Mouse (Mus musculus): Measurements from ENCODE around the gene Rps7.
A peak's percentile ranks its signal among the peaks of the same experiment; 100 is the strongest.

The Rps7 gene

GRCm38 (mm10) chr12:28635535-28636476 is at the start of gene Rps7:
TSS of gene Rps7 (minus strand) at chr12:28635953.
- DNase-seq (ENCODE audit: low spot score) = peak; percentile 86

DNA sequence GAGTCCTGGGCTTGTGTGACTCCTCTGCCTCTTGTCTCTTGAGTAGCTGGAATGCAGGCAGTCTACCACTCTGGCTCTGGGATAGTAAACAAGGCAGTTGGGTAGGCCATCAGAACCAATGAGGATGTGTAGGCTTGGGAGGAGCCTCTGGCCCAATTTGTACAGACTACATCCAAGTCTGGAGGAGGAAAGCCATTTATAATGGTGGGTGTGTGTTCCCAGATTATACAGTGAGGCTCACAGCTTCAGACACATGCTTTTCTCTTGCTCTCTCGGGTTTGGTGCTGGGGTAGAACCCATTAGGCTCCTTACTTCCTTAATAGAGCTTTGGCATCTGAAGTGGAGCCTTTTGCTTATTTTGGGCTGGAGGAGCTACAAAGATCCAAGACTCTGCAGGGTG is 48.9 kb upstream of the Rps7 start:
- no peak for DNase-seq (ENCODE audit: low spot score)

- DNase-seq (ENCODE audit: low spot score) = no peak
These were observed 40.1 kb upstream of the Rps7 start for GRCm38 (mm10) chr12:28675925-28676209.

DNA sequence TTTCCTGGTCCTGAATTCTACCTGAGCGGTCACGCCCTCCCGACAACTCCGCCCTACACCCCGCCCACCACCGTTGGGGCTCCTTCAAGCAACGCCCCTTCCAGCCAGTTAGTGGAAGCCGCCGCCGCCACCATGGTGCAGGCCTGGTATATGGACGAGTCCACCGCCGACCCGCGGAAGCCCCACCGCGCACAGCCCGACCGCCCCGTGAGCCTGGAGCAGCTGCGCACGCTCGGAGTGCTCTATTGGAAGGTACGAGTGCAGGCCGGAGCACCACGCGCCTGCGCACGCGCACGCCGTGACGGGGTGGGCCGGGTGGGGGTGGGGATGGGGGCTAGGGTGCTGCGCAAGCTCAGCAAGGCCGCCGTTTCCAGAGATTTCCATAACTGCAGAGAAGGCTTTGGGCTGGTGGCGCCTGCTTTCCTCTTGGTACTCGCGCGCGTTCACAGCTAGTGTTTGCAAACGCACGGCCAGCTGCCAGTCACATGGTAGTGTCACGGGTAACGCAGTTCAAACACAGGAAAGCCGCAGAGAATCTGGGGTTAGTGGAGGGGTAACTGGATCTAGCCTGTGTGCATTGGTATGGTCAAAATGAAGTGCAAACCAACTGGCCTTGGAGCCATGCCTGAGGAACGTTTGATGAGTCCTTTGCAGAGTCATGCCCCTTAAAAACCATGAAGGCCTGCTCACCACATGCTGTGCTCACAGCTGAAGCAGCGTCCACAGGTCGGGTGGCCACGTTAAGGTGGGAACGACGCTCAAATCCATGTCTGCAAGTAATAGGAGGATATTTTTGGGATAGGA is 39.6 kb upstream of the Rps7 start, which contains the start of gene Adi1:
Gene Adi1 (plus strand): TSS at position 111 of the 804 bp plus-strand sequence.
- DNase-seq (ENCODE audit: low spot score) = peak; percentile 69

DNA sequence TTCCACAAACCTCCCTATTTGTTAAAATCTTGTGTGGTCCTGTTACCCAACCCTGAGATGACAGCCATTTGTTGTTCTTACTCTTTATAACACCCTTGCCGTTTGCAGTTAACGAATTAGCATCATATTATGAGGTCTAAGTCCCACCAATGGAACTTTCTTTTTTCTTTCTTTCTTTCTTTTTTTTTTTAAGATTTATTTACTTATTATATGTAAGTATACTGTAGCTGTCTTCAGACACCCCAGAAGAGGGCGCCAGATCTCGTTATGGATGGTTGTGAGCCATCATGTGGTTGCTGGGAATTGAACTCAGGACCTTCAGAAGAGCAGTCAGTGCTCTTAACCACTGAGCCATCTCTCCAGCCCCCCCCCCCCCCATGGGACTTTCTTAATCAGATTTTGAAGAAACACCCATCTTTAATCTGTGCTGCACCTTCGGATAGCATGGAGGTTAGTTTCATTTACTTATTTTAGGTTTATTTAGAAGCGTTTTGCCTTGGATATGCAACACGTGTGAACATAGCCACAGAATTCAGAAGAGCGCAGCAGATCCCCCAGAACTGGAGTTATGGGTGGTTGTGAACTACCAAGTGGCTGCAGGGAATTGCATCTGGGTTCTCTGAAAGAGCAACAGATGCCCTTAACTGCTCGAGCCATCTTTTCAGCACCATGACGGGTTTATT is 38.4 kb upstream of the Rps7 start:
- no peak for DNase-seq (ENCODE audit: low spot score)

- no peak for DNase-seq (ENCODE audit: low spot score)
These were observed 31.5 kb upstream of the Rps7 start for GRCm38 (mm10) chr12:28667287-28667686.

DNA sequence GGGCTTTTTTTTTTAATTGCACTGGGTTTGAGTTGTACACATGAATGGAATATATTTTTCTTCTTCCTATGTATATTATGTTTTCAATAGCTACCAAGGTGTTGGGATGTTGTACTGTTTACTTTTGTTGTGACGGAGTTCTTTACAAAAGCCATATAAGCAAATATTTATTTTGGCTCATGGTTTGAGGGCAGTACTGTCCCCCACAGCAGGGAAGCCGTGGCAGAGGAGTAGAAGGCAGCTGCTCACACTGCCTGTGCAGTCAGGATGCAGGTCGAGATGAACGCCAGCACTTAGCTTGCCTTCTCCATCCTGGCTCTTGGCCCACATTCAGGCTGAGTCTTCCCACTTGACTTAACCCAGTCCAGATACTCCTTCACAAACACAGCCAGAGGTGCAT is 31.0 kb upstream of the Rps7 start:
- no peak for DNase-seq (ENCODE audit: low spot score)

- DNase-seq (ENCODE audit: low spot score) = no peak
These were observed 26.9 kb upstream of the Rps7 start for GRCm38 (mm10) chr12:28662628-28663027.

DNA sequence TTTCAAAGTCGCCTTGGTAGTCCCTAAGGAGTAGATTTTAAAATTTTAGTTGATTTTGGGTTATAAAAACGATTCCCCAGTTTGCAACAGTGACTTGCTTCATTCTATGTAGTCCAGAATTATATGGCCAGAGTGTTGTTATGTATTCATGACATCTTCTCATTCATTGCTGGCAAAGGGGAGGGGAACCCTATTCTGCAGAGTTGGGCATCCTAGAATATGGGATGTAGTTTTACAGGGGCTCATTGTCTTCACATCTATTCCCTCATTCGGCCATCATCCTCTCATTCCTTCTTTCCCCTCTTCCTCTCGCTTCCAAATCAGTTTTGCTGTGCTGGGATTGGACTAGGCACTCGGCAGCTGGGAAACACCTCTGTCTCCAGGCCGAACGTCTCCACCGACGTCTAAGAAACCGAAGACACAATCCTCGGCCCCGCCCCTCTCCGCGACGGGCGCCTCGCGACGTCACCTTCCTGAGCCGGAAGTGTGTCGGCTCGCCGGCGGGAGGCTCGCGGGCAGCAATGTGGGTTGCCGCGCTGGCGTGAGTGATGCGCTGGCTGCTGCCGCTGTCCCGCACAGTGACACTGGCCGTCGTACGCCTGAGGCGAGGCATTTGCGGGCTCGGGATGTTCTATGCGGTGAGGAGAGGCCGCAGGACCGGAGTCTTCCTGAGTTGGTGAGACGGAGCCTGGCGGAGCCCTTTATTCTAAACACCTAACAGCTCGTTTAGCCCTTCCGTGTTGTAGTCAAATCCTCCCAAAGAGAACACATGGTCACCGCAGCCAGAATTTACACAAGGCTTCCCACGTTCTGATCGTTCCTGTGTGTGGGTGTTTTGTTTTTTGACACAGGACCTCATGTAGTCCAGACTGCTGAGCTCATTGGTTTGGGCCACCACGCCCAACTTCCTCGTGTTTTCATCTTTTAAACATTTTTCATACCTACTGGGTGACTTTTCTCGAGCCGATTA is 13.7 kb upstream of the Rps7 start, which contains the start of gene Rnaseh1:
Gene Rnaseh1 (plus strand): TSS at position 462 of the 970 bp plus-strand sequence.
- peak; percentile 92 for DNase-seq (ENCODE audit: low spot score)

- DNase-seq (ENCODE audit: low spot score) = no peak
These were observed 3.0 kb upstream of the Rps7 start for GRCm38 (mm10) chr12:28638778-28639177.

GRCm38 (mm10) chr12:28636543-28636942 is 790 bp upstream of the Rps7 start:
- DNase-seq (ENCODE audit: low spot score) = no peak

DNA sequence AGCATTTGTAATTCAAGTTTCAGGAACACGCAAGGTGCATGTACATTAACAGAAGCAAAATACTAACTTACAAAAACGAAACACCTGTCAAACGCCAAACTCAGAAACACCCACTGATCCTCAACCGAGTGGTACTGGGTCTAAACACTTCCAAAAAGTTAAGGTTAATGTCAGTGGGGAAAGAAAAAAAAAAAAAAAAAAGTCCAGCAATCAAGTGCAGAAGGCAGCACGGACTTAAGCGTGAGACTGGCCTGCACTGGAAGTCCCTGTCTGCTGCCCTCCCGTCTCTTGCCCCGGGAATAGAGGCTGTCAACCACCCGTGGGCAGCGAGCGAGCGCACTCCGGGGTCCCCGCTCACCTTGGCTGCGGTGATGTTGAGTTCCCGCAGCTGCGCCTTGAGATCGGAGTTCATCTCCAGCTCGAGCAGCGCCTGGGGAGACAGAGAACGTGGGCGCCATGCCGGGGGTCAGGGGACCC is 657 bp downstream of the Rps7 start:
- DNase-seq (ENCODE audit: low spot score) = no peak

GRCm38 (mm10) chr12:28628436-28628835 is 7.3 kb downstream of the Rps7 start:
- DNase-seq (ENCODE audit: low spot score) = no peak

DNA sequence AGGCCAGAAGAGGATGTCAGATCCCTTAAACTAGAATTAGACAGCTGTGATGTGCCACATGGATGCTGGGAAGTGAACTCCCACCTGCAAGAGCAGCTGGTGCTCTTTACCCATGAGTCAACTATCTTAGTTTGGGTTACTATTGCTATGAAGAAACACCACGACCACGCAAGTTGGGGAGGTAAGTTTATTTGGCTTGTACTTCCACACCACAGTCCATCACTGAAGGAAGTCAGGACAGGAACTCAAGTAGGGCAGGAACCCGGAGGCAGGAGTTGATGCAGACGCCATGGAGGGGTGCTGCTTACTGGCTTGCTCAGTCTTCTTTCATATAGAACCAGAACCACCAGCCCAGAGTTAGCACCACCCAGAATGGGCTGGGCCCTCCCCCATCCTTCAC is 8.7 kb downstream of the Rps7 start:
- no peak for DNase-seq (ENCODE audit: low spot score)

DNA sequence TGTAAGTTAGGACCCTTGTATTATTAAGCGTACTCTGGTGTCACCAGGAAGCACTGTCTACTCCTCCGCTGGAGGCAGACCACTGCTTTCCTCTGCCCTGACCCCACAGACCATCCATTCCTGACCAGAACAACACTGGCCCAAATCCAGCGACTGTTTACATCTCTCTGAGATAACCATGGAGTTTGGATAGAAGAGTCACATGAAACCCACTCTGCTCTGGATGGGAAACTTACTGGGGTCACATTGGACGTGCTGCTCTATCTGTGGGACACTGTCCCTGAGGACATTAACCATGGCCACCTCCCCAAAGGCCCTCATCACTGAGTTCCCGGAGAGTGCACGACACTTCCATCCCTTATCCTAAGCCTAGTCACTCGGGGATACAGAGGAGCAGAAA is 10.3 kb downstream of the Rps7 start:
- no peak for DNase-seq (ENCODE audit: low spot score)

- no peak for DNase-seq (ENCODE audit: low spot score)
These were observed 11.5 kb downstream of the Rps7 start for GRCm38 (mm10) chr12:28624251-28624650.

DNA sequence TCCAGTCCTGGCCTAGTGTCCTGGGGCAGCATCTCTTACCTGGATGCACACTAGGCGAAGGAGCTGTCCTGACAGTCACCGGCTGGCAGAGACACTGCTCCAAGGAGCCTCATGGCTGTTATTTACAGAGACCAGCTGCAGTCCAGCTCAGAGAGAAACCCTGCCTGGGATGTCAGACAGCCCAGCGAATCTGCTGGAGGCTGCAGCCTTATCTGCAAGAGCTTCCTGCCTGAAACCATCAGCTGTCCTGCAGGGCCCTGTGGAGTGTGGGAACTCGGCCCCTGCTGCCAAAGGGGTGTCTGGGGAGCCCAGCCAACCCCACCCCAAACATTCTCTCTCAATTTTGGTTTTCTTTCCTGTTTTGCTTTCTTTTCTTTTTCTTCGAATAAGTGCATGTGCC is 12.6 kb downstream of the Rps7 start, which contains the start of gene Colec11:
Gene Colec11 (minus strand): TSS at position 183 of the 400 bp plus-strand sequence.
- no peak for DNase-seq (ENCODE audit: low spot score)

DNA sequence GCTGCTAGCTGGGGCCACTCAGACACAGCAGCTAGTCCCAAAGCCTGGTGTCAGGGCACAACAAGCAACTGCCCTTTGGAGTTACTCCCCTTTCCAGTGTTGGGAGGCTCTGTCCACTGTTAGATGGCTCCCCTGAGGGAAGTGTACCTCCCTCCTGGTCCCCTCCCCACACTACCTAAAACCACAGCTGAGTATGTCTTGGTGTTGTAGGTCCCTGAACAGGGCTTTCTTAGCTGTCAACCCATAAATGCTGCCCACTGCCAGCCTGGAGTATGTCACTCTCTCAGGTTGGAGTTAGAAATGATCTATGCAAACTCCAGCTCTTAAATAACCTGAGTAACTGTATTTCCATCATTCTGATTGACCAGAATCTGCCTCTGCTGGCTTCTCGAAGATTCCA is 13.1 kb downstream of the Rps7 start:
- DNase-seq (ENCODE audit: low spot score) = no peak

DNA sequence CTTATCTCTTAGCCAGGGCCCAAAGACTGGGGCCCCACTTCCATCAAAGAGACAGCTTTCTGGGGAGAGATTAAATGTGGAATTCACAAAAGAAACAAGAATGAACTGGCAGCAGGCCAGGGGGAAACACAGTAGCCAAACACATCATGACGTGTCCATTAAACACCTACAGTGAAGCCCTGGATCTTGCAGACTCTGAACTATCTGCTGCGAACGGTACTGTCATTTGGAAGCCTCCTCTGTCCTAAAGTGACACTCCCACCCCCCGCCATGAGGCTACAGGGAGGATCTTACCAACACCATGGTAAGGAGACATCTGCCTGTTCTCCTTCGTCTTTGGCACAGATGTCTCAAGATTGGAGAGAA is 13.6 kb downstream of the Rps7 start:
- no peak for DNase-seq (ENCODE audit: low spot score)

DNA sequence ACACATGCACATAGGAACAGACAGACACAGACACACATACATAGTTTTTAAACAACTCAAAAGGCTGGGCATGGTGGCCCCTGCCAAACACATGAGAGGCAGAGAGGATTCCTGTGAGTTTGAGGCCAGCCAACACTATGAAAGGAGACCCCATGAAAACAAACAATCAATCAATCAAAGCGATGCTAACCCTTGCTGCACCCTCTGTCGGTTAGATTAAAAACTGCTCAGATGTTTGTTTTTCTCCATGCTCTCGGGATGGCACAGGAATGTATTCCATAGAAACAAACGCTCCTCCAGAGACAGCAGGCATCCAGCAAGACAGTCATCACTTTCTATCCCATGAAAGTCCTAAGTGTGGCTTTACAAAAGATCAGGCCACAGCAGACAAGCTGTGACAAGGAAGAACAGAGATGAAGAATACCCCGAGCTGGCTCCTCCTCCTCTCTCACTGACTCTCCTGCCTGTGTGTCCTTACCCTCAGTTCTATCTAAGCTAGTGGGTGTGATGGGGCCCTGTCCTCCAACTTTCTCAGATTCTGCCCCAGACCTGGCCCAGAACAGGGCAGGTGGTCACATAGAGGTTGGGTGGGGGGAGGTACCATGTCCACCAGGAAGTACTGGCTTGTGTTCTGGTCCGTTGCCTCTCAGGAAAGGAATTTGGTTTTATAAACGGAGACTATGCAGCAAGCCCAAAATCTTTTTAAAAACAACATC is 14.1 kb downstream of the Rps7 start:
- no peak for DNase-seq (ENCODE audit: low spot score)
